Mouse (Mus musculus): ENCODE measurements around the gene Lat.

DNA sequence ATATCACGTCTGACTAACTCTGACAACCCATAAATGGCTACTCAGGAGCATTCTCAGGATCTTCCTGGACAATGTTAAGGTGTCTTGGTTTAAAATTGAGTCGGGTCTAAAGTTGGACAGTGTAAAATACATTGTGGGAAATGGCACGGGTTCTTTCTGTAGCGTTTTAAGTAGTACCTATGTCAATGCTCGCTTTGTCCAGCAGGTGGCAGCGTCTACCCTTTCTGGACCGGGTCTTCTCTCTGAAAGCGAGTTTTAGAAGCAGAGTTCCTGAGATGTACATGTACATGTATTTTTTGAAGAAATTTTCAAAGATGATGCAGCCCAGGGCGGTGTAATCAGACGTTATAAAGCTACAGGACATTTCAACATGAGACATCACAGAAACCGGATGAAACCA, 45.6 kb downstream of the Lat start:
- TF ChIP-seq ZC3H11A (IDR thresholded peaks at IDR 0.05; ENCODE audit: low read depth, low read length): peak; percentile 97
- no peak for TF ChIP-seq POLR2A (IDR thresholded peaks at IDR 0.05; ENCODE audit: control insufficient read depth in 1 of 2, insufficient read depth in 1 of 2, low read depth in 1 of 2, low read length in 2 of 2, poor library complexity in 1 of 2)
- no peak for TF ChIP-seq TCF12 (IDR thresholded peaks at IDR 0.05; ENCODE audit: low read depth, low read length)
- peak; percentile 92 to 99 (median 93) for TF ChIP-seq CTCF (IDR thresholded peaks at IDR 0.05 in 2 of 3, conservative IDR thresholded peaks at IDR 0.05 in 1 of 3; ENCODE audit: control insufficient read depth in 1 of 3, insufficient read depth in 1 of 3, low read depth in 2 of 3, low read length in 3 of 3, poor library complexity in 1 of 3, severe bottlenecking in 1 of 3)
- TF ChIP-seq CHD2 (IDR thresholded peaks at IDR 0.05; ENCODE audit: low read length): no peak
- TF ChIP-seq USF2 (IDR thresholded peaks at IDR 0.05; ENCODE audit: borderline replicate concordance in 1 of 2, insufficient read depth in 1 of 2, low read depth in 1 of 2, low read length in 2 of 2): no peak
- no peak for TF ChIP-seq ETS1 (IDR thresholded peaks at IDR 0.05; ENCODE audit: low read depth, low read length)
- TF ChIP-seq ELF1 (IDR thresholded peaks at IDR 0.05; ENCODE audit: low read depth, low read length): no peak
- TF ChIP-seq RCOR1 (IDR thresholded peaks at IDR 0.05; ENCODE audit: low read depth, low read length): no peak
